Mouse (Mus musculus) naive thymus-derived CD4-positive, alpha-beta T cell, adult 2 months (primary cell): Measurements from ENCODE around the gene Phrf1.

Source experiments
- DNase-seq: peaks from one replicate; pipeline ENCODE4 v3.0.0-alpha.2; 2011; ENCODE audit warnings: low read depth

Gene Phrf1

DNA sequence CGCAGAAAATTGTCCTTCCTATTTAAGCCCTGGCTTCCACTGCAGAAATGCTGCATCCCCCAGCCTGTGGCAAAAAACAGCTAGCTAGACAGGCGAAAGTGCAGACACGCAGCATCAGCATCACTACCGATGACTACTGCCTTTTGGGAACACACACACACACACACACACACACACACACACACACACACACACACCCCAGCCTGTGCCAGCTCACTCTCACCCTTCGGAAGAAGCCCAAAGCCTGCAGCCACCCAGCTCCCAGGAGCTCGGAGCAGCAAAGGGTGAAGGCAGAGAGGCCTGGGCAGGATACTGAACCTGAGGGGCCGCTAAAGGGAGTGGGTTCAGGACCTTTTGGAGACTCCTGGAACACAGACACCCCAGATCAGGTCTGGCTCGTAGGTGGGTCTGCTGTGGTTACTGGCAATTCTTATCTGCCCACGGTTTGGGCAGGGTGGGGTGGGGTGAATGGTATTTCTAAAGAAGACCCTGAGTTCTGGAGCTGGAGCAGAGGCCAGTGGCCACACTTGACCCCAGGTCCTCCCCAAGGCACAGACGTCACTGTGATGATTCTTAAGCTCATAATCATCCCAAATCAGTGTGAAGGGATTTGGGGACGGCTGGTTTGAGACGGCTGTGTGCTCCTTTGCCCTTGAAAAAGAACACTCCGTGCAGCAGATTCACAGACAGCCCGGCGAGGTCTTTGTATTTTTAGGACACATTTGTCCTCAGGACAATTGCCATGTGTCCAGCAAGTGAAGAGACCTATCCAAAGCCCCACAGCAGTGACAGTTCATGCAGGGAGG, 64.2 kb downstream of the Phrf1 start:
- DNase-seq, result no peak

DNA sequence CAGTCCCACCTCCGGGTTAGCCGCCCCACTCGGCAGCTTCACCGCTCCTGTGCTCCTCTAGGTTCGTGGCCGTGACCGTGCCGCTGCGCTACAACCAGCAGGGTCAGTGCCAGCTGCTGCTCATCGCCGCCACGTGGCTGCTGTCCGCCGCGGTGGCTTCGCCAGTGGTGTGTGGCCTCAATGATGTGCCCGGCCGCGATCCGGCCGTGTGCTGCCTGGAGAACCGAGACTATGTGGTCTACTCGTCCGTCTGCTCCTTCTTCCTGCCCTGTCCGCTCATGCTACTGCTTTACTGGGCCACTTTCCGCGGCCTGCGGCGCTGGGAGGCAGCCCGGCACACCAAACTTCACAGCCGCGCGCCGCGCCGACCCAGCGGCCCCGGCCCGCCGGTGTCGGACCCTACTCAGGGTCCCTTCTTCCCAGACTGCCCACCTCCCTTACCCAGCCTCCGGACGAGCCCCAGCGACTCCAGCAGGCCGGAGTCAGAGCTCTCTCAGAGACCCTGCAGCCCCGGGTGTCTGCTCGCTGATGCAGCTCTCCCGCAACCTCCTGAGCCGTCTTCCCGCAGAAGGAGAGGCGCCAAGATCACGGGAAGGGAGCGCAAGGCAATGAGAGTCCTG, 65.4 kb downstream of the Phrf1 start:
- DNase-seq, result no peak

DNA sequence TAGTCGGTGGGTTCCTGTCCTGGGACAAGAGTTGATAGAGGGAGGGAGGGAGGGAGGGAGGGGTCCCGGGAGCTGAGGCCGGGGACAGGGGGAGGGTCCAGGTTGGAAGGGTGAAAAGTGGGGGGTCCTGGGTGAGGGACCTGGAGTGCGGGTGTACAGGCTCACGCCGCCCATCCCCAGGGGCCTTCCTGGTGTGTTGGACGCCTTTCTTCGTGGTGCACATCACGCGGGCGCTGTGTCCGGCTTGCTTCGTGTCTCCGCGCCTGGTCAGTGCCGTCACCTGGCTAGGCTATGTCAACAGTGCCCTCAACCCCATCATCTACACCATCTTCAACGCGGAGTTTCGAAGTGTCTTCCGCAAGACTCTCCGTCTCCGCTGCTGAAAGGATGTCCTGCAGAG, 65.9 kb downstream of the Phrf1 start:
- no peak for DNase-seq

DNA sequence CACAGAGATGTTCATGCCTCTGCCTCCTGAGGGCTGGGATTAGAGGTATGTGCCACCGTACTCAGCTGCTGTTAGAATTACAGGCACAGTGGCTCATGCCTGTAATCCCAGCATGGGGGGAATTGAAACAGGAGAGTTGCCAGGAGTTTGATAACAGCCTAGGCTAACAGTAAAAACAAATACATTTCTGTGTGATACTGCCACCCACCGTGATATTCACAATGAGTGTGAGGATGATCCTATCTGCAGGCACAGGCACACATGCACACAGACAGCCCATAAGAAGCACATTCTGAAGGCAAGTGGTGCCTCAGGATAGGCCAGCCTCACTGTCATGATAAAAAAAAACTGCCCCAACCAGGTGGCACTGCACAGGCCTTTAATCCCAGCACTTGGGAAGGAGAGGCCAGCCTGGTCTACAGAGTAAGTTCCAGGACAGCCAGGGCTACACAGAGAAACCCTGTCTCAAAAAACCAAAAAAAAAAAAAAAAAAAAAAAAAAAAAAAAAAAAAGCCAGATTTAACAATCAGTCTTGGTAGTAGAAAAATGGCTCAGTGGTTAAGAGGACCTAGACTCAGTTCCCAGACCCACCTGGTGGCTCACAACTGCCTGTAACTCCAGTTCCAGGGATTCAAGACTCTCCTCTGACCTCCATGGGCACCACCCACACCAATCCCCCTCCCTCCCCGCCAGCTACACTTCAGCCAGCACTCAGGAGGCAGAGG, 69.5 kb downstream of the Phrf1 start:
- DNase-seq, result no peak

DNA sequence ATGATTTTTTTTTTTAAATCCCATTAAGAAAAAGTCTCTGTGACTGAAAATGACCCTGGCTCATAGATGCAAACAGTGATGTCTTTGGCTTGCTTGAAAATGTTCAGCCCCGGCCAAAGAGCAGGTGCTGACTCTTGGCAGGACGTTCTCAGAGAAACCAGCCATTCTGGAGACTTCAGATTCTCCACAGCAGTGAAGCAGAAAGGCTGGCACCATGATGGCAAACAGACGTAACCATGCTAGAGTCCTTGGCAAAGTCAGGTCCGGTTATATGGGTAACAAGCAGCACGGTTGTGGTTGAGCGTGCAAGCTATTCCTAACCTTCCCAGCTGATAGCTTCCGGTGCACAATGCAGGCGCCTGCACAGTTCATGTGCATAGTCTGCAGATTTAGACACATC, 70.6 kb downstream of the Phrf1 start:
- no peak for DNase-seq

DNA sequence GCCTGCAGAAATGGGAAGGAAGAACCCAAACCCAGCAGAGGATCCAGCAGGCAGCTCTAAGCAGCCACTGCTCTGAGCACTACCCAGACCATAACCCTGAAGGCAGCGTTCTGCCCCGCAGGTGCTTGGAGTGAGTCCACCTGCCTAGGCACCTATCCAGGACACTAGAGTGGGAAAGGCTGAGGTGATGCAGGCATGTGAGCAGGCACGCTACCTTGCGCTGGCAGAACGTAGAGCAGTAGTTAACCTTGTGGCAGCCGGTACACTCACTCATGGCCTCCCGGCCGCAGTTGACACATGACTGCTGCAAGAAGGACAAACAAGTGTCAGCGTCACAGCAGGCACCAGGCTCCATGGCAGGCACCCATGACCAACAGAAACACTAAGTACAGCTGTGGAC, 72.8 kb downstream of the Phrf1 start:
- no peak for DNase-seq

DNA sequence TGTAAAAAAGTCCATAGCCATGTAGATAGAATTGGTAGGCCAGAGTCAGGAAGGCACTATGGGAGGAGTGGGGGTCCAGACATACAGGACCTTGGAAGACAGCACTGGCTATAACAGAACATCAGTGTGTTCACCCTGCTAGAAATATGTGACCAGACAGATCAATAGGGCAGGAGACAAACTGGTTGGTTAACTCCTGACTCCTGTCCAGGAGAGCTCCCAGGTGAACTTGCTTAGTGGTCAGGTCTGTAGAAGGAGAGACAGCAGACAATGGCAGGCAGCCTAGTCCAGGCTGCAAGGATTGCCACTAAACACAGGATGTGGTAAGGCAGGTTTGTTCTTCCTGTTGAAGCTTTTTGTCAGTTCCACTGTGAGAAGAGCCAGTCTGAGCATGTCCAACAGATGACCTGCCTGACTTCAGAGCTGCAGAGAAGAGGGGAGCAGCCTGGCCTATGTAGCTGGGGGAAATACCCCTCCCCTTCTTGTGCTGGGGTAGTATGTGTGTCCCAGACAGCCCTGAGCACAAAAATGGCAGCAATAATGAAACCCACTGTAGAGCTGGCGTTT, 74.2 kb downstream of the Phrf1 start:
- peak; percentile 73 for DNase-seq

DNA sequence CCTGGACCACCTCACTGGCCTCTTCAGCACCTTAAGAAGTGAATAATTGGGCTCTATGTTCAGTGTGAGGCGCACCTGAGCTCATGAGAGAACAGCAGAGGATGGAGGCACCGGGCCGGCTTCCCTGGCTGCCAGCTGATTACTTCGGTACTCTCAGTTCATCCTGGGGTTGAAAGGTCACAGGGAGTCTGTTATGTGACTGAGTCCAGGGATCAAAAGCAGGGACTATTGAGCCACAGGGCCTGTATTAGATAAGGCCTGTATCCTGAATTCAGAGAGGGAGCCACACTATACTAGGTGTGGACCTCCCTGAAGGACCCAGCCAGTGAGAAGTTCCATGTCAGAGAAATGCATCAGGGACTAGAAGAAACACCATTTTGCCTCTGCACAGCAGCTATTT, 76.0 kb downstream of the Phrf1 start:
- DNase-seq, result no peak
